Mouse (Mus musculus): ENCODE measurements around the gene Ccdc158.

DNA sequence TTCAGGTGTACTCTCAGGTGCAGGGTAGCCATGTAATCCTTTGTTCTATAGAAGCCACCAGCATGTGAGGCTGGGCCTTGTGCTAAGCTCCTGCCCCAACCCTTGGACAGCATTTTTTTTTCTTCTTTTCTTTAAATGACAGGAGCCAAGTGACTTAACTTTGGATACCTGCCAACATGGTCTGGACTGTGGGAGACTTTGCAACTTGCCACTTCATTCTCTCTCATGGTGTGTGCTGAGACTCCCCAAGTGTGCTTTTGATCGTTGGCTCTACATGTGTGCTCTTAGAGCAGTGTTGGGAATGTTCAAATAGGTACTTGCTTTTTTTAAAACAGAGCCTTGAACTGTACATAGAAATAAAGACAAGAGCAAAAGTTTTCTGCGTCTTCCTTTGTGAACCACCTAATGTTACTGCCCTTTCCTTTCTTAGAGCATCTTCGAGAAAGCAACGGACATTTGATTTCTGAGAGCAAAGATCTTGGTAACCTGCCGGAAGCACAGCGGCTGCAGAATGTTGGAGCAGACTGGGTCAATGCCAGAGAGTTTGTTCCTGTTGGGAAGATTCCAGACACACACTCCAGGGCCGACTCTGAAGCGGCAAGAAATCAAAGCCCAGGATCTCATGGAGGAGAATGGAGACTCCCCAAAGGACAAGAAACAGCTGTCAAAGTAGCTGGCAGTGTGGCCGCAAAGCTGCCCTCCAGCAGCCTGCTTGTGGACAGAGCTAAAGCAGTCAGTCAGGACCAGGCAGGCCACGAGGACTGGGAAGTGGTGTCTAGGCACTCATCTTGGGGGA, 70.4 kb downstream of the Ccdc158 start:
- no peak for TF ChIP-seq CTCF (IDR thresholded peaks at IDR 0.05; ENCODE audit: control insufficient read depth, insufficient read depth, insufficient replicate concordance, low read depth, low read length)
- TF ChIP-seq POLR2A (IDR thresholded peaks at IDR 0.05; ENCODE audit: control insufficient read depth, low read depth, low read length) = no peak
